Mouse (Mus musculus): ENCODE results near the gene Zfp1.

DNA sequence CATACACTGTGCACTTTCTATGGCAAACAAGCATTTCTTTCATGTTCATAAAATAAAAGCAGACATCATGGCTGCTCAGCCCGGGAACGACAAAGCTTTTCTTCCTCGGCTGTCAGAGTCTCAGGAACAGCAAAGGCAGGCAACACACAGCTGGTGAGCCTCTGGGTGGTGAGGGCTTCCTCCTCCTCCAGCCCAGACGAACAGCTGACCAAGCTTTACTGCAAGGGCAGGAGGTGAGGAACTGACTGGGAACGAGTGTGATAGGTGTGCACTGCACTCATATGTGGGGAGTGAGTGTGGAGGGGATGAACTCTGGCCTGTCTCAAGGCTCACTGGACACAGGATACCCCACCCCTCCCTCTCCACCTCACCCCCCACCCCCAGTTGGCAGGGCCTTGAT is 75.7 kb downstream of the Zfp1 start:
- no peak for TF ChIP-seq POLR2A (IDR thresholded peaks at IDR 0.05; ENCODE audit: borderline replicate concordance, control insufficient read depth, low read depth, low read length)
- TF ChIP-seq CTCF (IDR thresholded peaks at IDR 0.05; ENCODE audit: control insufficient read depth, insufficient read depth, low read length): no peak

Data from bone marrow, adult 2 months (tissue).